Mouse (Mus musculus): ENCODE results near the gene Gtpbp8. TPM values are rescaled to one million over a fixed set of nuclear protein-coding genes. Genes with fewer than 3 reads are reported as not detected.

The Gtpbp8 gene
- polyA plus RNA-seq (2014; fragmentation: Illumina TruSeq; extraction: RNeasy Lipid Tissue Mini Kit (QIAGEN cat#74804); ENCODE audit: low read depth, low replicate concordance): 9.6 TPM

DNA sequence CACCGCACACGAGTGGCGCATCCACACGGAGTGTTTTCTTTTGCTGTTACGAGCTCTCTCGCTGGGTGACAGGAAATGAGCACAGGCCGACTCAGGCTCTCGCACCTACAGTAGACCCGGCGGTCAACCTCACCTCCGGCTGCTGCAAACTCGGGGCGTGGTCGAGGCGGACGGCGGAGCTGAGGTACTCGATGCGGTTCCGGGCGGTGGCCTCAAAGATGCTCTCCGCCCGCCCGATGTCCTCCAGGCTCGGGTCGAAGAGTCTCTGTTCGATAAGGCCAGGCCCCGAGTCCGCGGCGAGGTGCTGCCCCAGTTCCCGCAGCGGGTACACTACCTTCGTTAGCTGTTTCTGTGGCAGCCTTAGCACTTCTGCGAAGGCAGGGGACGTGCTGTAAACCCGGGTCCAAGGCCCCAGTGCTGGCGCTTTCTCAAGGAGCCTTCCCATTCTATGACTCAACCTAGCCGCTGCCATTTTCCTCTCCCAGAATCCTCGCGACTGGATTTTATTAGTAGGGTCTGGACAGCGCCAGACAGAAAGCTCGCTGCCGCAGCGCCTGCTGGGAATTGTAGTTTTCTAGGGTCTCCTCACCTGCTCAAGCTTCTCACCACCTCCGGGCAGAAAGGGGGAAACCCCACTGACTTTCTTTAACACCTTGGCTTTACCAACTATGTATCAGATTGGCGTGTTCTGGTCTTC is at the start of gene Gtpbp8:
Gtpbp8 (minus strand) TSS at position 498 of the 697 bp plus-strand sequence.

DNA sequence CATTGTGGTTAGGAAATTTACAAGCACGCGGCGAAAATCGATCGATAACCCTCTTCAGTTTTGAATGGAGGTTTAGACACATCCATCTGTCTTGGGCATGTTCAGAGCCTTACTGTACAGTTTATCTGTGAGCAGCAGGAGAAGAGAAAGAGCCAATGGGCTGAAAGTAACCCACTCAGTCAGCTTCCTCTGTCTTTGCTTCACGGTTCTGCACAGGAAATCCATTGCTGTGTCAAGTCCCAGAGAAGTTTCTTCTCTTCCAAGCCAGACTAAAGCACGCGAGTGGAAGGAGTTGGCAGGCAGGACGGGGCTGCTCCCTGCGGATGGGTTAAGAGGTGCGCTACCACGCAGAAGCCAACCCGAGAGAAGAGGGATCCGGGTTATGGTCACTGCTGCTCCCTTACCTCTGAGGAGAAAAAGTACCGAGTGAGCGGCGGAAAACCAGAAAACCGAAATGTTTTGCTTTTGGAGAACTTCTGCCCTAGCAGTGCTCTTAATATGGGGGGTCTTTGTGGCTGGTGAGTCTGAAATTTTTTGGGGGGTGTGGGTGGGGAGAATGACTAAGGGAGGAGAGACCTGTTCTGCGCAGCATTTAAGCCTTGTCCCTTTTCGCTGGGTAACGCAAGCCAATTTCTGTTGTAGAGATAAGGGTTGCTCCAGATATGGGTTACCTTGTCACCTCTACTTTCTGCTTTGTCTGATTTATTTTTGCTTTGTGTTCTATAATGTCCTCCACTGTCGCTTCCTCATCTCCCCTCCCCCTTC is 19.6 kb upstream of the Gtpbp8 start, which contains the start of gene Cd200r1:
Cd200r1 (plus strand) TSS at position 182 of the 765 bp plus-strand sequence.

DNA sequence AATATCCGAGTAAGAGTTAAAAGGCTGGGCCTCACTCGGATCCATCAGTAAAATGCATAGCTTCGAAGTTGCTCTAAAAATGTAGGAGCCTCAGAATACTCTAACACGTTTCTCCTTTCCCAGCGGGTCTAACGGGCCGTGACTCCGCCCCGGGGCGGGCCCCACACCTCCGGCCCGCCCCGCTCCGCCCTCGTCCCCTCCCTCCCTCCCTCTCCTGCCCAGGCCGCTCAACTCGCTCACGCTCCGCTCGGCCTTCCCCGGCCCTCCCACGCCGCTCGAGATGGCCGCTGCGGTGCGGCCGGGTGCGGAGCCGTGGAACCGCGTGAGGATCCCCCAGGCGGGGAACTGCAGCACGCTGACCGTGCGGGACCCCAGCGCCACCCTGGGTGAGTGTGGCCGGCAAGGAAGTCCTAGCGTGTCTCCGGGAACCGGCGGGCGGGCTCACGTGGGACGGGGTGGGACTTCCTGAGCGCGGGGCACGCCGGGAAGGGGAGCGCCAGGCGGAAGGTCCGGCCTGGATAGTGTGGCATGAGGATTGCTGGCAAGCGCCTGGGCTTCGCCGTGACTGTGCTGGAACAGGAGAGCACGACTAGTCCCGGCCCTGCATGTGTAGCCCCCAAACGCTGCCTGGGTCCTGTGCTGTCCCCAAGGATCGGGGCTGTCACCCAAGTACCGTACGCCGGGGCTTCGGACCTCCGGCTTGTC is 21.9 kb downstream of the Gtpbp8 start, which contains the start of gene Nepro:
Nepro (plus strand) TSS at position 219 of the 705 bp plus-strand sequence.

Other genes starting within 250 kb of the Gtpbp8 start
- 3.4 TPM for gene Boc, start 187.5 kb downstream of the Gtpbp8 start, polyA plus RNA-seq (2014; fragmentation: Illumina TruSeq; extraction: RNeasy Lipid Tissue Mini Kit (QIAGEN cat#74804); ENCODE audit: low read depth, low replicate concordance)
- gene Nepro, start 22.1 kb downstream of the Gtpbp8 start, polyA plus RNA-seq (2014; fragmentation: Illumina TruSeq; extraction: RNeasy Lipid Tissue Mini Kit (QIAGEN cat#74804); ENCODE audit: low read depth, low replicate concordance): 4.5 TPM
- 0.37 TPM for gene Cd200r1, start 19.4 kb upstream of the Gtpbp8 start, polyA plus RNA-seq (2014; fragmentation: Illumina TruSeq; extraction: RNeasy Lipid Tissue Mini Kit (QIAGEN cat#74804); ENCODE audit: low read depth, low replicate concordance)
- gene Cd200r4, start 65.4 kb upstream of the Gtpbp8 start, polyA plus RNA-seq (2014; fragmentation: Illumina TruSeq; extraction: RNeasy Lipid Tissue Mini Kit (QIAGEN cat#74804); ENCODE audit: low read depth, low replicate concordance): not detected
- not detected for gene Cd200r2, start 120.7 kb upstream of the Gtpbp8 start, polyA plus RNA-seq (2014; fragmentation: Illumina TruSeq; extraction: RNeasy Lipid Tissue Mini Kit (QIAGEN cat#74804); ENCODE audit: low read depth, low replicate concordance)
- not detected for gene Cd200r3, start 197.3 kb upstream of the Gtpbp8 start, polyA plus RNA-seq (2014; fragmentation: Illumina TruSeq; extraction: RNeasy Lipid Tissue Mini Kit (QIAGEN cat#74804); ENCODE audit: low read depth, low replicate concordance)